Mouse (Mus musculus) c-Kit-positive CD71-negative TER-119-negative erythroid progenitor cells, embryonic 14.5 days (primary cell): Measurements from ENCODE around the gene Tmprss11g.

ENCODE experiments used
- DNase-seq: peaks from one replicate; pipeline ENCODE4 v3.0.0-alpha.2; 2013; ENCODE audit warnings: low read depth

Tmprss11g gene

GRCm38 (mm10) chr5:86518500-86518899 lies at the start of gene Tmprss11g:
Gene Tmprss11g (minus strand): TSS chr5:86518600.
- no peak for DNase-seq

DNA sequence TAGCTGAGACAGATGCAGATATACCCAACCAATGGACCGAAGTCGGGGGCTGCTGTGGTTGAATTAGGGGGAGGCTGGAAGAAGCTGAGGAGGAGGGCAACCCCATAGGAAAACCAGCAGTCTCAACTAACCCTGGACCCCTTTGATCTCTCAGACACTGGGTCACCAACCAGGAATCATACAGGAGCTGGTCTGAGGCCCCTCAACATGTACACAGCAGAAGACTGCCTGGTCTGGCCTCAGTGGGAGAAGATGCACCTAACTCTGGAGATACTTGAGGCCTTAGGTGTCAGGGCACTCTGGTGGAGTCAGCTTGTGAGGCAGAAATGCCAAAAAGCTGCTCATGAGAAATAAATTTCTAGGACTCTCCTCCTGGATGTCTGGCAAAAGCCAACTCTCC lies 28.3 kb upstream of the Tmprss11g start:
- no peak for DNase-seq

GRCm38 (mm10) chr5:86540601-86541000 lies 22.2 kb upstream of the Tmprss11g start:
- DNase-seq: no peak

- DNase-seq: no peak
These were observed 10.3 kb upstream of the Tmprss11g start for GRCm38 (mm10) chr5:86528725-86529124.

GRCm38 (mm10) chr5:86511538-86511937 lies 6.9 kb downstream of the Tmprss11g start:
- DNase-seq: no peak

DNA sequence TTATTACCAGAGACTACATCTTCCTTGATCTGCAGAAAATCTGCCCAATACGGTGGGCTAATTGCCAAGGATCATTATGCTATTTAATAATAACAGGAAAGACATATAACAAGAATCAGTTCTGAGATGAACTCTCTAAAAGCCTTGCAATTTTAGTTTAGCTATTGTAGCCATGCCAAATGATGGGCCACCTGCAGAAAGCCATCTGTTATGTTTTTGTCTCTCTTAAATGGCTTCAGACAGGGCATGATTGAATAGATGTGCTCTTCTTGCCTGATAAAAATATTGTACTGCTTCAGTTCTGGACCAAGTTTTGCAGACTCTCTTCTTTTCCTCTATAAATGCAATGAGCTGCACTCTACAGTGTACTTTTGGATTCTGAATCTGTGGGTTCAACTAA lies 24.9 kb downstream of the Tmprss11g start:
- DNase-seq: no peak

DNA sequence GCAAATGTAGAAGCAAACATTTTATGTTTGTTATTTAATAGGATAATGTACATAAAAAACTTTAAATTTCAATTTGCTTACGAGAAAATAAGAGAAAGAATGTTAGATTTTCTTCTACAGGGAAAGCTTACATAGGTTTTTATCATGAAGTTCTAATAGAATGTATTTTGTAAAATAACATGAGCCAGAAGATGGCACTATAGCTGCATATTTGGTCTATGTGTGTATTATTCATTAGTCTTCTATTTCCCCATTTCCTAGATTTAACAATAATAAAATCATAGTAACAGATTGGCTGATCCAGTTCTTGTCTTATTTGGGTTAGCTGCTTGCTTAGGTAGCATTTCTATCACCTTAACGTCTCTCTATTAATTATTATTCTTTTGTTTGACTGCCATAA lies 35.8 kb downstream of the Tmprss11g start:
- no peak for DNase-seq

- no peak for DNase-seq
These were observed 36.4 kb downstream of the Tmprss11g start for GRCm38 (mm10) chr5:86482031-86482430.

DNA sequence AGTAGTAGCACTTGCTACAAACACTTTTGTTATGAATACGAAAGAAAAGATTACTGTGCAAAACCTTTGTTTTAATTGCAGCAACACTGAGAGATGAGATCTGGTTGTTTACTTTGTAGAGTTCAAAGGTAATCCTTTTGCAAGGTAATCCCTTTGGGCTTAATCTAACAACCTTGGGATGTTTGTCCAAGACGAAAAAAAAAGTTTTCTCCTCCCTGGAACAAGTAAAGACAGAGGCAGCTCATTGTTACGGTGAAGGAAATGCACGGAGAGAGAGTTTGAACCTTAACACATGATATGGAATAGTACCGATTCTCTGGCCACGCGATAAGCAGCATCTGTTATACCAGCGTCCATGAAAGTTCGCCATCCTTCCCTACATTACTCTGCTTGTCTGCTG lies 44.5 kb downstream of the Tmprss11g start:
- DNase-seq: no peak

GRCm38 (mm10) chr5:86468890-86469289 lies 49.5 kb downstream of the Tmprss11g start, which contains the start of gene Tmprss11a:
Gene Tmprss11a (minus strand): TSS chr5:86468990.
- no peak for DNase-seq

GRCm38 (mm10) chr5:86439306-86439705 lies 79.1 kb downstream of the Tmprss11g start:
- DNase-seq: no peak

DNA sequence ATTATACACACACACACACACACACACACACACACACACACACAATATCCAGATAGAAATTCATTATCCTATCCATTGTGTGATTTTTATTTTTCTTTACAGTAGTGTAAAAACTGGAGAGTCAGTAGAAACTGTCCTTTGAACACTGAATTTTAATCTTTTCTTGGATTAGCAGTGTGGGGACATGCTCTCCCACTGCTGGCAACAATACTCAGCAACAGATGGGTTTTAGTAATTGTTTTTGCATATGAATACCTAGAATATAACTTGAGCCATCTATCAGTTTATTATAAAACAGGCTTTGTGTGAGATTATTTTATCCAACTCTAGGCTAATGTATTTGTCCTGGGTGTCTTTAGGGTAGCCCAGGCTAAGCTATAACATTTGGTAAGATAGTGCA lies 79.9 kb downstream of the Tmprss11g start:
- DNase-seq: no peak
